ENCODE assay signal across 8 mouse cellular contexts in genomic region chr2:116061401-116062021, GRCm38 (mm10). TPM values are rescaled to one million over a fixed set of nuclear protein-coding genes. Genes with fewer than 3 reads are reported as not detected.
DNase-seq lines count a peak whose midpoint lies in the region; ATAC-seq and TF ChIP-seq lines count a peak whose summit lies in the region.

No protein-coding gene starts in this region.

- H3K36me3 ChIP-seq in lung, embryonic 14.5 days (ENCODE audit: insufficient read depth): peaks cover 26% of the 10 kb centered on the region
- peaks cover 13% of the 10 kb centered on the region; the same call in 1 of the 2 replicates for H3K36me3 ChIP-seq in intestine, embryonic 14.5 days (ENCODE audit: control insufficient read depth, insufficient read depth, low read length)

- peak overlapping the region; percentile 96 for H3K27ac ChIP-seq in lung, embryonic 14.5 days (ENCODE audit: low read depth)
- peak overlapping the region; percentile 78 for H3K27ac ChIP-seq in embryonic fibroblast, embryonic 13.5 days (ENCODE audit: insufficient read depth, low read length)
- peak overlapping the region; percentile 98 for H3K27ac ChIP-seq in intestine, embryonic 14.5 days (ENCODE audit: low read depth)

- H3K4me1 ChIP-seq in lung, embryonic 14.5 days (ENCODE audit: insufficient read depth): peaks cover 4% of the 10 kb centered on the region; the same call in 1 of the 2 replicates
- no peaks in the 10 kb centered on the region; the same call in 1 of the 2 replicates for H3K4me1 ChIP-seq in embryonic fibroblast, embryonic 13.5 days (ENCODE audit: control insufficient read depth, insufficient read depth, low read length)
- peaks cover 11% of the 10 kb centered on the region for H3K4me1 ChIP-seq in intestine, embryonic 14.5 days (replicated peaks; ENCODE audit: control insufficient read depth, insufficient read depth, low read length)

- intact Hi-C loops in left cerebral cortex, postnatal 14 days (cut with DNase I): loop anchor here (2.0 kb wide), 1 partner anchor 549 kb away; no protein-coding TSS in a partner anchor

- H3K9me3 ChIP-seq in lung, embryonic 14.5 days (ENCODE audit: low read depth, low read length): no peaks in the 10 kb centered on the region
- no peaks in the 10 kb centered on the region for H3K9me3 ChIP-seq in intestine, embryonic 14.5 days (ENCODE audit: control insufficient read depth, low read length)

- peak overlapping the region; percentile 70 for H3K4me3 ChIP-seq in lung, embryonic 14.5 days (ENCODE audit: low read depth, low read length)
- H3K4me3 ChIP-seq in embryonic fibroblast, embryonic 13.5 days (ENCODE audit: insufficient read depth, low read length): peak overlapping the region; percentile 96
- H3K4me3 ChIP-seq in intestine, embryonic 14.5 days (ENCODE audit: low read depth, low read length): peak overlapping the region; percentile 78

- ATAC-seq in lung, embryonic 14.5 days (ENCODE audit: insufficient read depth): no peak
- no peak for ATAC-seq in intestine, embryonic 14.5 days (replicated peaks; ENCODE audit: low FRiP score, low TSS enrichment, low read depth)
- ATAC-seq in monocyte, adult 5-6 weeks (replicated peaks; ENCODE audit: insufficient number of reproducible peaks, low FRiP score, low TSS enrichment, poor library complexity, severe bottlenecking): no peak

- no peaks in the 10 kb centered on the region for H3K27me3 ChIP-seq in lung, embryonic 14.5 days (ENCODE audit: insufficient read depth, low read length)
- H3K27me3 ChIP-seq in intestine, embryonic 14.5 days (replicated peaks; ENCODE audit: control insufficient read depth, insufficient read depth, low read length): 0 out of 2 replicates have a peak, but pooled peaks cover 2% of the 10 kb centered on the region

- H3K4me2 ChIP-seq in lung, embryonic 14.5 days: peak overlapping the region; percentile 83
- peak overlapping the region; percentile 68 for H3K4me2 ChIP-seq in intestine, embryonic 14.5 days (ENCODE audit: low read length)

- peak overlapping the region; percentile 87 for H3K9ac ChIP-seq in lung, embryonic 14.5 days
- H3K9ac ChIP-seq in intestine, embryonic 14.5 days (ENCODE audit: low read length): peak overlapping the region; percentile 99

- peak; percentile 59 for DNase-seq in lung, embryonic 14.5 days
- DNase-seq in lung, postnatal 25 days (ENCODE audit: low spot score): no peak
- DNase-seq in intestine, embryonic 14.5 days (ENCODE audit: low spot score): peak; percentile 82
- DNase-seq in lung, postnatal 14 days: peak; percentile 26
- no peak for DNase-seq in left cerebral cortex, postnatal 14 days (ENCODE audit: low spot score in 2 of 2)
- no peak for DNase-seq in urinary bladder, postnatal 36 days (ENCODE audit: low spot score in 2 of 2)

- TF ChIP-seq CTCF in lung, embryonic 14.5 days (IDR thresholded peaks at IDR 0.05; ENCODE audit: low read depth): no peak
- no peak for TF ChIP-seq CTCF in embryonic fibroblast, embryonic 13.5 days (IDR thresholded peaks at IDR 0.05; ENCODE audit: borderline replicate concordance, insufficient read depth, low read length)

- no peak for TF ChIP-seq POLR2A in embryonic fibroblast, embryonic 13.5 days (IDR thresholded peaks at IDR 0.05; ENCODE audit: low read depth, low read length)

- WGBS in lung, embryonic 14.5 days: 2% methylated on average over 30 of the region's 30 CpGs
- under 1% methylated on average over 30 of the region's 30 CpGs for WGBS in intestine, embryonic 14.5 days

RNA-seq across cellular contexts. Expression of gene Meis2, which starts 4.1 kb away (rescaled TPM):
- polyA plus RNA-seq in lung, embryonic 14.5 days (2014; fragmentation: Nextera tagmentation; extraction: Ambion mirVana): 31.4 and 33.1 TPM in 2 replicates
- 46.7 and 65.5 TPM in 2 replicates for polyA plus RNA-seq in embryonic fibroblast, embryonic 13.5 days (2011; ENCODE audit: insufficient read length, low read depth, missing spikeins)
- 67.3 and 73.2 TPM in 2 replicates for polyA plus RNA-seq in intestine, embryonic 14.5 days (2014; fragmentation: Nextera tagmentation; extraction: Ambion mirVana)
- not detected in 3 replicates for total RNA-seq in monocyte, adult 5-6 weeks (2017)
- total RNA-seq in left cerebral cortex, postnatal 14 days (2021): 10 to 100 TPM; 80.8 to 89.3 TPM

Comparison
In these comparisons a context has a peak if more than half of its experiments do, and no peak if none do; other contexts are left out.
1. DNase-seq: peak in lung, embryonic 14.5 days (single experiment), intestine, embryonic 14.5 days (single experiment) and lung, postnatal 14 days (single experiment); none in lung, postnatal 25 days (single experiment), left cerebral cortex, postnatal 14 days (0 of 2) and urinary bladder, postnatal 36 days (0 of 2).
2. Peak in every context shown above with its lines, with median percentiles within 50 percentile points of each other: H3K27ac ChIP-seq and H3K4me3 ChIP-seq.